Mouse (Mus musculus): ENCODE results near the gene Htatsf1.

- no peak for TF ChIP-seq CTCF (IDR thresholded peaks at IDR 0.05; ENCODE audit: low read depth)
- TF ChIP-seq EP300 (optimal IDR thresholded peaks at IDR 0.05) = no peak
These were observed 28.1 kb downstream of the Htatsf1 start for GRCm38 (mm10) chrX:57081496-57081895.
